Mouse (Mus musculus) regulatory T cell (primary cell): ENCODE measurements at regions not wholly inside any gene's neighbourhood (a gene's known extent, or its start where the extent isn't known, plus 50 kb on each side); places are given as distances from the start of the nearest gene placed in this dataset.

ENCODE experiments used
- in situ Hi-C: fragments of 300-600 bp; cut with MboI, MseI; formaldehyde crosslinking; loops from one replicate; pipeline ENCODE4 v1.15.1; 2025; ENCODE audit warnings: high pct_unique_total_duplicates

- in situ Hi-C loops, result loop anchor here (5.0 to 25.0 kb wide), 2 partner anchors 37 to 722 kb away; no protein-coding TSS in a partner anchor
Observed at GRCm38 (mm10) chr9:116333956-116334463, 158.8 kb upstream of the Tgfbr2 start.

- in situ Hi-C loops, result loop anchor here (5.0 to 25.0 kb wide), 2 partner anchors 35 to 720 kb away; no protein-coding TSS in a partner anchor
Observed at GRCm38 (mm10) chr9:116332485-116333118, 157.4 kb upstream of the Tgfbr2 start.

- in situ Hi-C loops, result loop anchor here (5.0 to 25.0 kb wide), 2 partner anchors 34 to 719 kb away; no protein-coding TSS in a partner anchor
Observed at GRCm38 (mm10) chr9:116331406-116331805, 156.2 kb upstream of the Tgfbr2 start.

GRCm38 (mm10) chr9:116330796-116331195 lies 155.6 kb upstream of the Tgfbr2 start:
- in situ Hi-C loops, result loop anchor here (5.0 to 25.0 kb wide), 2 partner anchors 33 to 718 kb away; no protein-coding TSS in a partner anchor

- in situ Hi-C loops, result loop anchor here (25.0 kb wide), 1 partner anchor 717 kb away; no protein-coding TSS in a partner anchor
Observed at GRCm38 (mm10) chr9:116329147-116329546, 154.0 kb upstream of the Tgfbr2 start.

GRCm38 (mm10) chr9:116328201-116328600 lies 153.0 kb upstream of the Tgfbr2 start:
- in situ Hi-C loops, result loop anchor here (25.0 kb wide), 1 partner anchor 716 kb away; no protein-coding TSS in a partner anchor

GRCm38 (mm10) chr9:116327080-116327479 lies 151.9 kb upstream of the Tgfbr2 start:
- in situ Hi-C loops, result loop anchor here (25.0 kb wide), 1 partner anchor 715 kb away; no protein-coding TSS in a partner anchor

- in situ Hi-C loops, result loop anchor here (25.0 kb wide), 1 partner anchor 713 kb away; no protein-coding TSS in a partner anchor
Observed at GRCm38 (mm10) chr9:116324971-116325370, 149.8 kb upstream of the Tgfbr2 start.

GRCm38 (mm10) chr9:116323871-116324721 lies 148.9 kb upstream of the Tgfbr2 start:
- in situ Hi-C loops, result no loop called here

GRCm38 (mm10) chr9:116321908-116322307 lies 146.7 kb upstream of the Tgfbr2 start:
- in situ Hi-C loops, result no loop called here

GRCm38 (mm10) chr9:116319421-116319820 lies 144.3 kb upstream of the Tgfbr2 start:
- in situ Hi-C loops, result no loop called here

GRCm38 (mm10) chr9:116316582-116317095 lies 141.5 kb upstream of the Tgfbr2 start:
- in situ Hi-C loops, result no loop called here

GRCm38 (mm10) chr9:116314803-116315202 lies 139.6 kb upstream of the Tgfbr2 start:
- in situ Hi-C loops, result no loop called here

GRCm38 (mm10) chr9:116313932-116314790 lies 139.0 kb upstream of the Tgfbr2 start:
- in situ Hi-C loops, result no loop called here

GRCm38 (mm10) chr9:116311364-116311763 lies 136.2 kb upstream of the Tgfbr2 start:
- in situ Hi-C loops, result no loop called here

GRCm38 (mm10) chr9:116301602-116302001 lies 126.4 kb upstream of the Tgfbr2 start:
- in situ Hi-C loops, result no loop called here

- in situ Hi-C loops, result loop anchor here (5.0 kb wide), 1 partner anchor 34 kb away; no protein-coding TSS in a partner anchor
Observed at GRCm38 (mm10) chr9:116298791-116299190, 123.6 kb upstream of the Tgfbr2 start.

- in situ Hi-C loops, result loop anchor here (5.0 kb wide), 1 partner anchor 36 kb away; no protein-coding TSS in a partner anchor
Observed at GRCm38 (mm10) chr9:116296349-116296748, 121.2 kb upstream of the Tgfbr2 start.

GRCm38 (mm10) chr9:116294073-116294472 lies 118.9 kb upstream of the Tgfbr2 start:
- in situ Hi-C loops, result no loop called here

- in situ Hi-C loops, result no loop called here
Observed at GRCm38 (mm10) chr9:116293110-116293509, 118.0 kb upstream of the Tgfbr2 start.

GRCm38 (mm10) chr9:116291624-116292023 lies 116.5 kb upstream of the Tgfbr2 start:
- in situ Hi-C loops, result no loop called here
